Mouse (Mus musculus) small intestine, adult 2 months (tissue): Measurements from ENCODE around the gene Lhx8.

ENCODE experiments used
- CTCF ChIP-seq: fragments of 200-500 bp; IDR thresholded peaks from 2 replicates; pipeline ENCODE4 v1.5.1; 2012; ENCODE audit warnings: low read depth, mild to moderate bottlenecking, control low read depth, inconsistent platforms, low read length, moderate library complexity, mixed read lengths; ENCODE audit not compliant: insufficient replicate concordance, insufficient read length; ENCODE audit errors: extremely low read depth
- POLR2A ChIP-seq: fragments of 200-500 bp; IDR thresholded peaks from 2 replicates; pipeline ENCODE4 v1.6.1; 2012; ENCODE audit warnings: low read depth, mild to moderate bottlenecking, control low read depth, inconsistent platforms, low read length, moderate library complexity

DNA sequence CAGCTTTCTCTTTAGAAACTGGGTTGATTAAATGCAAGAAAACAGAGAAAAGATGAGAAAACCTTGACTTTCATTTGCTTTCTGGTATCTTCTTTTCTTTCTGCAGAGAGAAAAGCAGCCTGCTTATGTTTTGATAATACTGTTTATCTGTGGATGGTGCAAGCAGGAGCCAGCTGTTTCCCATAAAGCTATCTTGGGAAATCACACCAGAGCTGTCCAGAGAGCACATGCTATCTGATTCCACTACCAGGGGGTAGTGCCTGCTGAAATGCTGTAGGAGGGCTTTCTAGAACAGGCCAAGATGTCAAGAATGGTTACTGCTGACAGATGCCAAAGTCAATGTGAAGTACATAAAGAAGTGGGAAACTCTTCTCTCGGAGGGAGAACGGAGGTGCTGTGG lies 43.2 kb downstream of the Lhx8 start:
- no peak for TF ChIP-seq POLR2A
- no peak for TF ChIP-seq CTCF
